Mouse (Mus musculus) E14TG2a.4 (cell line): ENCODE measurements around the gene Ncbp3.
"Not testable (repeated sequence)": the region's sequence is repeated elsewhere in the genome, so short reads cannot be mapped to it uniquely, and the experiment has no call there.

ENCODE experiments used
- H3K27me3 ChIP-seq: 2 replicates; pipeline ENCODE4 v1.6.1; 2014; ENCODE audit warnings: low read length, control low read depth; ENCODE audit not compliant: insufficient read depth
- H3K36me3 ChIP-seq: 2 replicates; pipeline ENCODE4 v1.6.1; 2014; ENCODE audit warnings: low read length, control low read depth; ENCODE audit not compliant: insufficient read depth
- H3K4me1 ChIP-seq: replicated peaks from 2 replicates; pipeline ENCODE4 v1.6.1; 2014; ENCODE audit warnings: low read depth, low read length, control low read depth
- H3K4me3 ChIP-seq: replicated peaks from 2 replicates; pipeline ENCODE4 v1.5.1; 2014; ENCODE audit warnings: mild to moderate bottlenecking, low read length
- H3K9me3 ChIP-seq: 2 replicates; pipeline ENCODE4 v1.6.1; 2014; ENCODE audit warnings: low read length, control low read depth
- CTCF ChIP-seq: conservative IDR thresholded peaks from 2 replicates; pipeline ENCODE4 v1.5.1; 2014; ENCODE audit warnings: low read length
- NANOG ChIP-seq: IDR thresholded peaks from 2 replicates; pipeline ENCODE4 v1.6.1; 2014; ENCODE audit warnings: borderline replicate concordance, low read length, mixed read lengths
- POU5F1 ChIP-seq: IDR thresholded peaks from 2 replicates; pipeline ENCODE4 v1.6.1; 2014; ENCODE audit warnings: low read length, borderline replicate concordance

Gene Ncbp3

DNA sequence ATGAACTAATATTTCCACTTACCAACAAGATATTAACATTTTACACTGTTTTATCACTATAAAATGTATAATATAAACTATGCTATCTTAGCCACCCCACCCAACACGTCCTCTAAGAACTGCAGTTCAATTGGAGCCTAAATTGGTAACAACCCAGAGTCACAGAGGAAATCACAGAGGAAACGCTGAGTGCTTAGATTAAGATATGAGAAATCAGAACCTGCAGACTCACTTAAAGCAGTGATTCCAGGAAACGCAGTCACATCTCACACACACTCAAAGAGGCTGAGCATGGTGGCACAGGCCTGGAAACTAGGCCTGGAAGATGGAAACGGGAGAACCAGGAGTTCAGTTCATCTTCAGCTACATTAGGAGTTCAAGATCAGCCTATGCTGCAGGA lies 53.7 kb downstream of the Ncbp3 start:
- Histone ChIP-seq H3K4me3 (no peak overlapping the region), H3K36me3 (no peaks in the 10 kb centered on the region), H3K4me1 (peaks cover 18% of the 10 kb centered on the region), H3K9me3 (no peaks in the 10 kb centered on the region), H3K27me3 (no peaks in the 10 kb centered on the region)
- no peak for TF ChIP-seq POU5F1
- no peak for TF ChIP-seq NANOG
- TF ChIP-seq CTCF: no peak

DNA sequence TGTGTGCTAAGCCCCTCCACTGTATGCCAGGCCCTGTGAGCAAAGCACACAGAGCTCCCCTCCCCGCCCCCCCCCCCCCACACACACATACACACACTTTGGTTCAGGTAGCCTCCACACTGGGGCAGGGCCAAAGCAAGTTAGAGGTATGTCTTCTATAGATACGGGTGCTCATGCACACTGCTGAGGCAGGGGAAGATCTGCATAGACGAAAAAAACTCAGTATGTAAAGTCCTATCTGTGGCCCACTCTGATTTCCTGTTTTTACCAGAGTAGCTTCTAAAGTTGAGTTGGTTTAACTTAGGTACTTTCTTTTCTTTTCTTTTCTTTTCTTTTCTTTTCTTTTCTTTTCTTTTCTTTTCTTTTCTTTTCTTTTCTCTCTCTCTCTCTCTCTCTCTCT lies 57.7 kb downstream of the Ncbp3 start:
- Histone ChIP-seq H3K9me3 (no peaks in the 10 kb centered on the region), H3K4me3 (no peak overlapping the region), H3K36me3 (no peaks in the 10 kb centered on the region), H3K27me3 (no peaks in the 10 kb centered on the region), H3K4me1 (peaks cover 8% of the 10 kb centered on the region)
- no peak for TF ChIP-seq POU5F1
- no peak for TF ChIP-seq CTCF
- no peak for TF ChIP-seq NANOG

DNA sequence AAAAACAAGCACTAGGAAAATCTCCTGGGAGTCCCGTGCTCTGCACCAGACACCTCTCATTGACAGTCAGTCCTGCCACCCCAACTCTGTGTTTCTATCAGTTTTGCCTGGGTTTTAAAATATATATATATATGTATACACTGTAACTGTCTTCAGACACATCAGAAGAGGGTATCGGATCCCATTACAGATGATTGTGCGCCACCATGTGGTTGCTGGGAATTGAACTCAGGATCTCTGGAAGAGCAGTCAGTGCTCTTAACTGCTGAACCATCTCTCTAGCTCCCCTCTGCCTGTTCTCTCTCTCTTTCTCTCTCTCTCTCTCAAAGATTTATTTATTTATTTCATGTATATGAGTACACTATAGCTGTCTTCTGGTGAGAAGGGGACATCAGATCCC lies 59.8 kb downstream of the Ncbp3 start:
- H3K9me3 ChIP-seq, H3K4me1 ChIP-seq, H3K4me3 ChIP-seq, H3K27me3 ChIP-seq, H3K36me3 ChIP-seq: not testable (repeated sequence)

DNA sequence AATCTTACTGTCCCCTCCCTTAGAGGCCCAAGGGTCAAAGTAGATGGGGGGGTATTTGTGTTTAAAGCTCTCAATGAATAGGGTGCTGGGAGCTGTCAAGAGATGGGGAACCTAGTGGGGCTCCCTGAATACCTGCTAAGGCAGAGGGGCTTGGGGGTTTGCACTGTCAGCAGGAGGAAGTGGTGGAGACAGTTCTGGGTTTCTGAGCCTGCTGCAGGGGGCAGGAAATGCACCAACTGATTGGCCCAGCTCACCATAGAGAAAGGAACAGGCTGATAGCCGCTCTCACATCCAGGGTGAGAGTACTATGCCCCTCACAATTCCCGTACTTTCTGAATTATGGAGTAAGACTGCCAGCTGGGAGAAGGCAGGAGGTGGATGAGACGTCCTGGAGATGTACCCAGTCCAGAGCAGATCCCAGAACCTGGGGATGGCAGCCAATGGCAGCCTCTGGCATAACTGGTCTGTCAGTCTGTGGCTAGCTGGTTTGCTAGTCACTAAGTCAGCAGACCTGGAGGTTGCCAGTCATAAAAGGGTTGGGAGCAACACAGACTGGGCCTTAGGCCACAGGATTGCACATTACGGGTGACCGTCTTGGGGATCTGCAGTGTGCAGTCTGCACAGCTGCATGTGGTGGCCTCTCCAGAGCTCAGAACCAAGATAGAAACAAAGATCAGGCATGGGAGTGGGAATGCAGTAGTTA lies 60.8 kb downstream of the Ncbp3 start:
- no peaks in the 10 kb centered on the region for H3K9me3 ChIP-seq
- H3K4me3 ChIP-seq: no peak overlapping the region
- H3K36me3 ChIP-seq: no peaks in the 10 kb centered on the region
- TF ChIP-seq CTCF: no peak
- TF ChIP-seq POU5F1: no peak
- TF ChIP-seq NANOG: no peak
- H3K4me1 ChIP-seq: peaks cover 7% of the 10 kb centered on the region; the same call in 1 of the 2 replicates
- H3K27me3 ChIP-seq: peaks cover 2% of the 10 kb centered on the region; the same call in 1 of the 2 replicates

DNA sequence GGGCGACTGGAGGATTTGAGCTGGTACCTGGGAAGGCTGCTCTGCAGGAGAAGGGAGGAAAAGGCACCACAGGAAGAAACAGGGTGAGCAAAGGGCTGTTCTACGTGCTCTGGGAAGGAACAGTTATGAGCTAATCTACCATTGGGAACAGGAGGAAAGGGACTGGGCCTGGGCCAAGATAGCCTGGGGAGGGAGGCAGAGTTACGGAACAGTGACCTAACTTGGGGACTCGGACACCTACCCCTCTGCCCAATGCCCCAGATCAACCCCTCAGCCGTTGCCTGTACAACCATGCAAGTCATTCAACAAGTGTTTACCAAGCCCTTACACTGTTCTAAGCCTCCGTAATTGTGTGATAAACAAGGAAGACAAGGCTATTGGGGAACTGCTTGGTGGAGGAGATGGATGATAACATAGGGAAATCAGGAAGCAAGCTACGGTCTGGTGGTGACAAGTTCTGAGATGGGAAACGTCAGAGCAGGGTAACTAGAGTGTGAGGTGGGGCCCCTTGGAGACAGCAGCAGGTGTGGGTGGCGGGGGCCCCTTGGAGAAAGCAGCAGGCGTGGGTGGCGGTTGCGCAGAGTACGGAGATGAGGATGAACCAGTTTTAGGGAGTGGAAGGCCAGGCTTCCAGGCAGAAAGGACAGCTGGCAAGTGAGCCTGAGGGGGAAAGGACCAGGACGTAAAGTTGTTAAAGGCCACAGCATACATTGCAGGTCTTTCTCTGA lies 61.5 kb downstream of the Ncbp3 start:
- H3K4me3 ChIP-seq: no peak overlapping the region

DNA sequence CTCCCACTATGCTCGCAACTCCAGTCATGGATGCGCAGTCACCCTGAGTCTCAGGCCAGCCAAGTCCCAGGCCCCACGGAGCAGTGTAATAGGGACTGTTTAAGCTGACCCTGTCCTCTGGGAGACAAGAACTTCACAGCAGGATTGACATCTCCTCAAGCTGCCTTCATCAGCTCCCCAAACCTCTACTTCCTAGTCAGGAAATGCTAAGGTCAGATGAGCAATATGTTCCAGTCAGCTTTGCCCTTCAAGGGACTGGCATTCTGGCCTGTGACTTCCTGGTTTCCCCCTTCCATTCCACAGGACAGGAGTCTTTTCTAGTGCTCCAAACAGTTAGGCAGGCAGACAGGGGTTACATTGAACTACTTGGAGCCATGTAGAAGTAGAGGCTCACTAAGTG lies 62.4 kb downstream of the Ncbp3 start:
- TF ChIP-seq NANOG: no peak
- no peak for TF ChIP-seq POU5F1
- no peak for TF ChIP-seq CTCF
- H3K27me3 ChIP-seq: peaks cover 5% of the 10 kb centered on the region
- H3K36me3 ChIP-seq: no peaks in the 10 kb centered on the region

More for the DNA sequence above, 61.5 kb downstream of the Ncbp3 start:
- peaks cover 5% of the 10 kb centered on the region for H3K27me3 ChIP-seq
- no peaks in the 10 kb centered on the region for H3K36me3 ChIP-seq
- TF ChIP-seq CTCF: no peak
- no peak for TF ChIP-seq POU5F1
- TF ChIP-seq NANOG: no peak
- H3K9me3 ChIP-seq: no peaks in the 10 kb centered on the region
- no peaks in the 10 kb centered on the region for H3K4me1 ChIP-seq

DNA sequence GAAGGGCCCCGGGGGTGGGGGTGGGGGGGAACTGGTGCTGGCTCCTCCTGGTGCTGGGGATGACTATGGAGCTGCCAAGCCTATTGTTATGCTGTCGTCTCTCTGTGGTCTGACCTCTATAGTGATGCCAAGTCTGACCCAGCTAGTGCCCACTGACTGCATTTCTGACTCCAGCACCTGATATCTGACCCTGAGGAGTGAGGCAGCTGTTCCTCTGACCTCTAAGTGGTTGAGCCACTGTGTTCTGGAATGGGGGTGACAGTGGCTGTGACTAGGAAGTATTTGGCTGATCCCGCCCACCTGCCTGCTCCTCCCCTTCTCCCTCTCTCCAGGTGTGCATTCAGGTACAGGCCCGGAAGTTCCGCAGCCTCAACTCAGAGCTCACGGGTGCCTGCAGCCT lies 63.8 kb downstream of the Ncbp3 start:
- Histone ChIP-seq H3K9me3 (no peaks in the 10 kb centered on the region), H3K4me3 (no peak overlapping the region), H3K36me3 (no peaks in the 10 kb centered on the region), H3K27me3 (peaks cover 5% of the 10 kb centered on the region), H3K4me1 (no peaks in the 10 kb centered on the region)
- no peak for TF ChIP-seq NANOG
- TF ChIP-seq CTCF: no peak
- TF ChIP-seq POU5F1: no peak

More for the DNA sequence above, 62.4 kb downstream of the Ncbp3 start:
- H3K4me3 ChIP-seq: no peak overlapping the region
- H3K9me3 ChIP-seq: no peaks in the 10 kb centered on the region
- H3K4me1 ChIP-seq: no peaks in the 10 kb centered on the region

DNA sequence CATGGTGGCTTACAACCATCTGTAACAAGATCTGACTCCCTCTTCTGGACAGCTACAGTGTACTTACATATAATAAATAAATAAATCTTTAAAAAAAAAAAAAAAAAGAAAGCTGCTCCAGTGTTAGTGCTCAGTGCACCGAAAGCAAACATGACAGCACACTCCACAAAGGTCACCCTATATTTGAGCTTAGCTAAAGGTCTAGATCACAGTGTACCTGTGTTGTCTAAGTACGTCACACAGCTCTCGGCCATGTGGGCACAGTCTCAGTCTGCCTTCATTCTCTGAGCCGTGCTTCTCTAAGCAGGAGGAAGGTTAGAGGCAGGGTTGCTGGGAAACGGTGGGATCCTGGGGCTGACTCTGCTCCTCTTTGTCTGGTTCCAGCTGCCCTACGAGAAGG lies 78.9 kb downstream of the Ncbp3 start:
- TF ChIP-seq NANOG (no peak), CTCF (no peak), POU5F1 (no peak)
- H3K4me3 ChIP-seq: no peak overlapping the region
- no peaks in the 10 kb centered on the region for H3K9me3 ChIP-seq
- peaks cover 33% of the 10 kb centered on the region for H3K4me1 ChIP-seq
- H3K27me3 ChIP-seq: no peaks in the 10 kb centered on the region
- peaks cover 44% of the 10 kb centered on the region for H3K36me3 ChIP-seq
